Mouse (Mus musculus) adrenal gland, postnatal 25 days (tissue): Measurements from ENCODE around the gene Tmem95. TPM values are rescaled to one million over a fixed set of nuclear protein-coding genes. Genes with fewer than 3 reads are reported as not detected.
"Not testable (repeated sequence)": the region's sequence is repeated elsewhere in the genome, so short reads cannot be mapped to it uniquely, and the experiment has no call there.

Source experiments
- DNase-seq: peaks from one replicate; pipeline ENCODE4 v3.0.0; 2021; ENCODE audit warnings: mixed read lengths
- long read RNA-seq: library from polyadenylated mRNA; stranded (forward); transcript quantifications from one replicate; pipeline ENCODE4 v2.0.0, GENCODE M21; 2021
- total RNA-seq: library from RNA; stranded (reverse); gene quantifications from 2 replicates; pipeline ENCODE4 v1.2.3, GENCODE M21; 2021

The Tmem95 gene
- not detected in 2 replicates for total RNA-seq
- long read RNA-seq = 0 reads

DNA sequence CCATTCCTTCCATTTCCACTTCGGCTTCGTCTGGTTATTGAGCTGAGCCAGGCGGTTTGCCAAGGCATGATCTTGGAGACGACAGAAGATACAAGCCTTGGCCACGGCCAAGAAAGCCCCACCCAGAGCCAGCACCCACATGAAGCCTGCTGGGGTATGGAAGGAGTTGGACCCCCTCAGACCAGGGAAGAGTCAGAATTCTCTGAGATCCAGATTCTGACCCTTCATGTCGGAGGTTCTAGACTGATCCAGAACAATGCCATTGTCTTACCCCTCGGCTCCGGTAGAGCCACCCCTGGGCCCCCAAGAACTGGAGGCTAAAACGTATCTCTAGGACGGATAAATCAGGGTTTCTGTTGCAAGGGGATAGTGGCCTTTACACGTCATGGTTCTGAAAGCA, at the start of gene Tmem95:
Gene Tmem95, minus strand, starts transcription at position 141 of the 400 bp plus-strand sequence.
- DNase-seq = no peak

DNA sequence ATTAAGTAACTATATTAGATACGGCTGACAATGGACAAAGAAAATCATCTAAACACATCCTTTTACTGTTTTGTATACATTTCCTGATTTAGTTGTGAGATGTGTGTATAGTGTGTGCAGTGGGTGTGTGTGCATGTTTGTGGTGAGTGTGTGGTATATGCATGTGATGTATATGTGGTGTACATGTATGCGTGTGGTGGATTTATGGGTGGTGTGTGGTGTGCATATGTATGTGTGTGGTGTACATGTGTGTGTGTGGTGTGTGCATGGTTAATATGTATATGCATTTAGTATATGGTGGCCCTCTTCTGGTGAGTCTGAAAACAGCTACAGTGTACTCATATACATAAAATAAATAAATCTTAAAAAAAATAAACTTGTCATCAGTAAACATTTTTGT, 49.7 kb upstream of the Tmem95 start:
- DNase-seq = no peak

DNA sequence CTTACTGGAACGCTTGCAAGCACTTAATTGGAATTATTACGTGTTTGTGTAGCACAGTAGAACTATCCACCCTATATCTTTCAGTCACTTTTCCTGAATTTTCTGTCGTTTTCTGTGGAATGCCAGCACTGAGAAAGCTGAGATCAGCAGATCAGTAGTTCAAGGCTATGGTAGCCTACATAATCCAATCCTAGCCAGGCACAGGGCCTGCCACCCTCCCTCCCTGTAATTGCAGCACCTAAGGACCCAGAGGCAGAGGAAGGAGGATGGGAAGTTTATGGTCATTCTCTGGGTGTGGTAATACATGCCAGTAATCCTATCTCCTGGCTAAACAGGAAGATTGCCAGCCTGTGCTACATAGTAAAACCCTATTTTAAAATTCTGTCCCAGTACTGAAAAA, 45.0 kb upstream of the Tmem95 start:
- DNase-seq = no peak

DNA sequence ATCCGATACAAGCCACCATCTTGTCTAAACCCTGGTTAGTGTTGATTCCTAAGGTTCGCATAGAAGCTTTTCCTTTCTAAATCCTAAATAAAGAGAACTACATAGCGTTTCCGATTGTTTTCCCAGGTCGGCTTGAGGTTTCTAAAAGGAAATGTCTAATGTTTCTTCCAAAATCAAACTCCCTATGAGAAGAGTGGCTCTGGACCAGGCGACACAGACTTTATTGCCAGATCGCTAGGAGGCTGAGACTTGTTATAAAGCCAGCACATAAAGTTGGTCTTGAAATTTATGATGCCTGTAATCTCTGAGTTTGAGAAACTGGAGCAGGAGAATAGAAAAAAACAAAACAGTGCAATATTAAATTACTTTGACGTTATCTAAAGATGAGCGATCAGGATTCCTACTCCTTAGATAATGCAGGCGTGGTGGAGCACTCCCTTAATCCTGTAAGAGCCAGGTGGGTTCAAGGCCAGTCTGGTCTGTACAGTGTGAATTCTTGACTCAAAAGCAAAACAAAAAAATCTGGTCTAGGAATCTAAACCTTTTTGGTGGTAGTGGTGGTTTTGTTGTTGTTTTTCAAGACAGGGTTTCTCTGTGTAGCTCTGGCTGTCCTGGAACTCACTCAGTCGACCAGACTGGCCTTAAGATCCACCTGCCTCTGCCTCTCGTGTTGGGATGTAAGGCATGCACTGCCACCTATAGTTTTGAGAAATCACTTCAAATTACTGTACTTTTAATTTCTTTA, 44.4 kb upstream of the Tmem95 start:
- DNase-seq = no peak

DNA sequence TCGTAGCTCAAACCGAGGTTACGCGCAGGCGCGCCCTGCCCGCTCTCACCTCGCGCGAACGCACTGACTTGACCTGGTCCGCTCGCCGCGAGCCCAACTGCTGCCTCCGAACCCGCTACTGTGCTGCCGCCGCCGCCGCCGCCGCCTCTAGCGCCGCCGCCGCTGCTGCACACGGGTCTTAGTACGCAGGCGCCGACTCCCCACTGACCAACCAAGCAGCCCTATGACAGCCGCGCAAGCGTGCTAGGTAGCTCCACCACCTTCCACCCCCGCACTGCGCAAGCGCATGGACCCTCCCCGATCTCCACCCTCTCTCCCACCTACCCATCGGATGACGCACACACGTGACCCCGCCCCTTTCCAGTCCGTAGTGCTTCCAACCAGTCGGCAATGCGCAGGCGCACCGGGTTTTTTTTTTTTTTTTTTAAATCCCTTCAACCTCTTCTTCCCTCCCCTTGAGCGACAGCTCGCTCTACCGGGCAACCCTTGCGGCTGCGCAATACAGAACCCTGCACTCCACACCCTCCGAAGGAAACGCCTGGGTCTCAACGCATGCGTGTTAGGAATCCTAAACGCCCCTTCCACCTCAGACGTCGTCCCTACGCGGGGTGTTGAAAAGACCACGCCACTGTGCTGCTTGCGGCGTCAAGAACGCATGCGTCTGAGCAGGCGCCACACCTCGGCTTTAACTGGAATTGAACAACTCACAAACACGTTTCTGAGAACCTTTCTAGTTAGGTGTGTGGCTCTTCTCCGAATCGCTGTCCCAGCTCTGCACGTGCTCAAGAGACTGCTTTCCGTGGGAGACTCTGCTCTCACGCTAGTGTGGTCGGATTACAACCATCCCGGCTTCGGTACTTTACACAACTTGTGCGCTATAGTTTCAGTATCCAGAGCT, 43.5 kb upstream of the Tmem95 start, which contains the start of gene Eif5a:
Gene Eif5a, minus strand, starts transcription at position 845 of the 898 bp plus-strand sequence.
- peak; percentile 100 for DNase-seq

DNA sequence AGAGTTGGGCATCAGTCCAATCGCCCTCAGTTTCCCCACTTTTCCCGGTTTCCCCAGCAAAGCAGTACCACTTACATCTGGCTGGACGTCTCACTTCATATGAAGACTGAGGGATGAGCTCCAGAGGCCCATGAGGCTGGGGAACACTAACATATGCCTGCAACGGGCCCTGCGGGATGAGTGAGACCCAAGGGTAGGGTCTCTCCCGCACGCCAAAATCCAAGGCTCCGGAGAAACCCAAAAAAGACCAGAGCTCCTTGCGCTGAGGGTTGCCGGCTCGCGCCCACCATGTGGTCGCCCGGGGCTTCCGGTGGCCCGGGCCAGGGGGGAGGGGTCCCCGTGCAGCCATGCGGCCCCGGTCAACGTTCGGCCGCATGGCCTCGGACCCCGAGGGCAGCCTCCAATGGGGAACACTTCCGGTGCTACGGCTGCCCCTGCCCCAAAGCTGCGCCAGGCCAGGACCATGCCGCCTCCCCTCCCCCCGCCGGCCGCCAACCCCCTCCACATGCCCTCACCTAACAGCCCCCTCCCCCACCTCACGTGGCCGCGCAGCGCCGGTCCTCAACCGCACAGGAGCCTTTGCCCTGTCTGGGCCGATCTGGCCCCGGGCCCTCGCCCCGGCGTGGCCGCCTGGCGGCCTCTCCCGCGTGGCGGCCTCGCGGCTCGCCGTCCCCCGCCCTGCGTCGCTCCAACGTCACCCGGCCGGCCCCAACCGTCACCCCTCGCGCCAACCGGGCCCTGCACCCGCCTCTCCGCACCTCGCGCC, 42.6 kb upstream of the Tmem95 start:
- DNase-seq = peak; percentile 62

DNA sequence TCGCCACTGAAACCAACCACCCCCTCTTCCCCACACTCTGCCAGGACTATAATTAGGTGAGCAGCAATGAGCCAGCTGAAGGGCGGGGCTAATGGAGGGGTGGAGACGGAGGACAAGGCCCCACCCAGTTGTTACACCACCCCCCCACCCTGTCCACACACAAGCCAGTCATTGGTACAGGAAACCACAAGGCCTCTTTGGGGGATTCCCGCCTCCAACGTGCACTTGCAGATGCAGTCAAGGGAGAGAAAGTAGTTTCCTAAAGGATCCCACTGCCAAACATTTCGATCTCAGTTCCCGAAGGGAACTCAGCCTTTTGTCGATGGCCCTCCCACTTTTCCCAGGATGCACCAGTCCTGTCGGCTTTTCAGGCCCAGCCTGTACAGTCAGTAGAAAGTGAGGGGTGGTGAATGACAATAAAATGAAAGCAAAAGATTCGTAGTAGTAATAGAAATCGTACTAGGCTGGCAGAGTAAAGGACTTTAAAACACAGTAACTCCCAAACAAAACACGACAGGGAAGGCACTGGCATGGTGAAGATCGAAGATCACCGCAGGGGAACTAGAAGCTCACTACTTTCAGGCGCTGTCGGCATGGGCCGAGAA, 41.9 kb upstream of the Tmem95 start:
- peak; percentile 80 for DNase-seq

DNA sequence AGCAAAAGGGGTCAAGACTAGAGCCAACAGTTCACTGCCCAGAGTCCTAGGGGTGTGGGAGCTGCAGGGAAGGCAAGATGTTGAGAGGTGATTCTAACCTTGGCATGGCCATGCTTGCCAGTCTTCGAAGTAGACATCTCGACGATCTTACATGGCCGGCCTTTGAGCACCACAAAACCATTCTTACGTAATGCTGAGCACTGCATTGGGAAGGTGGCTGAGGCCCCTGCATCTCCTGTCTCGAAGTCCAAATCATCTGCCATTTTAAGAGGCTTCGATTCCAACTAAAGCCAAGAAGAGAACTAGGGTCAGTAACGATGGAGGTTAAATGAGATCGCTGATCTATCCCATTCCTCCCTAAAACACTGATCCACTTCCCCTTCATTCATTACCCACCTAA, 41.2 kb upstream of the Tmem95 start:
- no peak for DNase-seq

DNA sequence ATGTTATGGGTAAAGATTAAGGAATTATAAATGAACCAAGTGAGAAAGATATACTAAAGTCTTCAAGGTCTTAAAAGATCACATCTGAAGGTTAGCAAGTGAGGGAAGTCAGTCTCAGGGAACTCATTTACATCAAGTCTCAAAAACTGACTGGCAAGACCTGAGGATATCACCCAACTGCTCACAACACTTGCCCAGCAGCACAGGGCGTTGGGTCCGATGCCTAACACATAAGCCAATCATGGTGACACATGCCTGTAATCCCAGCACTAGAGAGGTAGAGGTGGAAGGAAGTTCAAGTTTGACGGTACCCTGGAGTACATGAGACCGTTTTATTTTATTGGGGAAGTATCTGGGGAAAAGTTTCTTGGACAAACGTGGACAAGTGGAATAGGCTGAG, 40.3 kb upstream of the Tmem95 start:
- no peak for DNase-seq

DNA sequence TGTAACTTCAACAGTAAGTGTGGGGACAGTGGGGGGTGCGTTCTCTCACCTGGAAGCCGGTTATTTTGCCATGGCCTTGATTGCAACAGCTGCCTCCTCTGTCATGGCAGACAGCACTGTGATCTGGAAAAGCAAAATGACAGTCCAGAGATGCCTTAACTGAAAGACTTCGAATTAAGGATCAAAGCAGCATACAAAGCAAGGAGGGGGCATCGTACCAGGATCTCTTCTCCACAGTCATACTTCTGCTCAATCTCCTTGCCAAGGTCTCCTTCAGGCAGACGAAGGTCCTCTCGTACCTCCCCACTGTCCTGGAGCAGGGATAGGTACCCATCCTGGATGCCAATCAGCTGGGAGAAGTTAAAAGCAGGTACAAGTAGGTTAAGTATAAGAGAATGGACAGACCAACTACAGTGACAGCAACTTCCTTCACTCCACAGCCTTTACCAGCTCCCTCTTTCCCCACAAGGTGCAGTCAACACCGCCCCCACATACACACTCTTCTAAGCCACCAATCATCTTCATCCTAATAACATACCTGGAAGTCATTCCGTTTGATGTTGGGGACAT, 39.6 kb upstream of the Tmem95 start:
- no peak for DNase-seq

DNA sequence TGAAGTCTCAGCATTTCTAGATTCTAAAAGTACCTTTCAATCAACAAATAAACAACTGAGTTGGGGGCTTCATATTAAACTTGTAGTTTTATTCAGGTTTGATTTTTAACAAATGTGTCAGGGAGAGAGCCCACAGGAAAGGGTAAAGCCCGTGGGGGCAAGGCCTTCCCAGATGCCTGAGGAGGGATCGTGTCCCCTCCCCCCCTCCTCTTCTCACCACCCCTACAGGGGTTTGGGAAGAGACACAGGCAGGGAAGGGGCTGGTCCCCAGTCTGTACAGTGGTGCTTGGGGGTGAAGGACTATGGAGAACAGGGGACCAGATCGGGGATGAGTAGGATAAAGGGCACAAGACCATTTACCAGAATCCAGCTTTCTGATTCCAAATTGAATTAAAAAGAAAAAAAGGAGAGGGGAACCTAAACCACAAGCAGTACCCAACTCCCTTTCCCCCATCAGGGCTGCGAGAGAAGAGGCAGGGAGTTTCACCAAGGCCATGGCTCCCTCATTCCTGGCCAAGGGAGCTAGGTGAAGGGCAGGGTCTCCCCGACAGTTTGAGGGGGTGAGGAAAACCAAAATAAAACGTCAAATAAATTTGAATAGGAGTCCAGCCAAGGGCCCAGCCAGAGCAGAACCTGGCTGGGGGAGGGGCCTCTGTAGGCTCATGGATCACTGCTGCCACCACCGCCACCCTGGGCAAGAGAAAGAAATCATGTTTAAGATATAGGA, 39.0 kb upstream of the Tmem95 start:
- DNase-seq = not testable (repeated sequence)

DNA sequence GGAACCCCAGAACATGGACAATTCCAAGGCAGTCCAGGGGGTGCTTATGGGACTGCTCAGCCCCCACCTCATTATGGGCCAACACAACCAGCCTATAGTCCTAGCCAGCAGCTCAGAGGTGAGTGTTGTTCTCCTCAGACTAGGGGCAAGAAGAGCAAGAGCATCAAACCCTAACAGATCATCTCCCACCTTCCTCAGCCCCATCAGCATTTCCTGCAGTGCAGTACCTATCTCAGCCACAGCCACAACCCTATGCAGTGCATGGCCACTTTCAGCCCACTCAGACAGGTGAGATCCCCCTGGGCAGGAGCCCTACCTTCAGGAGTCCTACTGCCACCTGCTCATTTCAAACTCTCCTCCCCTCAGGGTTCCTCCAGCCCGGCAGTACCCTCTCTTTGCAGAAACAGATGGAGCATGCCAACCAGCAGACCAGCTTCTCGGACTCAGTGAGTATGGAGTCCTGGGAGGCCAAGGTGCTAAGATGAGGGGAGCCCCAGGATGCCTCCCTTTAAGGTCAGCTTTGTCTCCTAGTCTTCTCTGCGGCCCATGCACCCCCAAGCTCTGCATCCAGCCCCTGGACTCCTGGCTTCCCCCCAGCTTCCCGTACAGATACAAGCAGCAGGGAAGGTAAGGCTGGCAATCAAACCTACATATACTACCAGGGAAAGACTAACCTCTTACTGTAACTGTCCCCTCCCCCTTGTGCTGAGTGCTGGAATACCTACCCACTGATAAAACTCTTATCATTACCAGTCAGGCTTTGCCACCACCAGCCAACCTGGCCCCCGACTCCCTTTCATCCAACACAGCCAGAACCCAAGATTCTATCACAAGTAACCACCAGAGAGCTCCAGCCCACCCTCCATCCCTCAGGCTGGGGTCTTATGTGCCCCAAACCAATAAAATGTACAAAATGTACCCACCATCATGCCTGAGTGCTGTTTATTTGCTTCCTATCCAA, 38.1 kb upstream of the Tmem95 start:
- DNase-seq = no peak

DNA sequence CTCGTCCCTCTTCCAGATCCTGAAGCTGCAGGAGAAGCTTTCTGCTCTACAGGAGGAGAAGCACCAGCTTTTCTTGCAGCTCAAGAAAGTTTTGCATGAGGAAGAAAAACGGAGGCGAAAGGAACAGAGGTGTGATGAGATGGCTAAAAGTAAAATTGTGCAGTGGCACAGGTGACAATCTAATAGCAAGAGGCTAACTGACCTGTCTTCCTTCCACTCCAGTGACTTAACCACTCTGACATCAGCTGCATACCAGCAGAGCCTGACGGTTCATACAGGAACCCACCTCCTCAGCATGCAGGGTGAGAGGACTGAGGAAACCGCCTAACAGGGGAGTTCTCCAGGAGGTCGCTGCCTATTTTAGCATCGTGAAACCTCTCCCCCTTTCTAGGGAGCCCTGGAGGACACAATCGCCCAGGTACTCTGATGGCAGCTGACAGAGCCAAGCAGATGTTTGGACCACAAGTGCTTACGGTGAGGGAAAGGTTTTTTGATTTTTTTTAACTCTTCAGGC, 37.2 kb upstream of the Tmem95 start:
- DNase-seq = no peak

DNA sequence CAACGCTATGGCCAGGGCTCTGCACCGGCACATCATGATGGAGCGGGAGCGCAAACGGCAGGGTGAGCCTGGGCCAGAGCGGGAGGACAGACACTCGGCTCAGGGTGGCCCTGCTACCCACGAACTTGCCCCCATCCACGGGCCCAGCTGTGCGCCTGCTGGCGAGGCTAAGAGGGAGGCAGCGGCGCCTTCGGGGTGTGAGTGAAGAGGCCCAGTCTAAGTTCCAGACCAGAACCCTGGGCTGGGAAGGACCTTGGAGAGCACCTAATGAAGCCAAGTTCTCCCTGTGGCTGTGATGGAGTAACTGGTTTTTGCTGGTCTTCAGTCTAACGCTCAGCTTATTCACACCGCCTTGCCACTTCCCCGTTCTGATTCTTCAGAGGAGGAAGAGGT, 36.5 kb upstream of the Tmem95 start:
- no peak for DNase-seq

DNA sequence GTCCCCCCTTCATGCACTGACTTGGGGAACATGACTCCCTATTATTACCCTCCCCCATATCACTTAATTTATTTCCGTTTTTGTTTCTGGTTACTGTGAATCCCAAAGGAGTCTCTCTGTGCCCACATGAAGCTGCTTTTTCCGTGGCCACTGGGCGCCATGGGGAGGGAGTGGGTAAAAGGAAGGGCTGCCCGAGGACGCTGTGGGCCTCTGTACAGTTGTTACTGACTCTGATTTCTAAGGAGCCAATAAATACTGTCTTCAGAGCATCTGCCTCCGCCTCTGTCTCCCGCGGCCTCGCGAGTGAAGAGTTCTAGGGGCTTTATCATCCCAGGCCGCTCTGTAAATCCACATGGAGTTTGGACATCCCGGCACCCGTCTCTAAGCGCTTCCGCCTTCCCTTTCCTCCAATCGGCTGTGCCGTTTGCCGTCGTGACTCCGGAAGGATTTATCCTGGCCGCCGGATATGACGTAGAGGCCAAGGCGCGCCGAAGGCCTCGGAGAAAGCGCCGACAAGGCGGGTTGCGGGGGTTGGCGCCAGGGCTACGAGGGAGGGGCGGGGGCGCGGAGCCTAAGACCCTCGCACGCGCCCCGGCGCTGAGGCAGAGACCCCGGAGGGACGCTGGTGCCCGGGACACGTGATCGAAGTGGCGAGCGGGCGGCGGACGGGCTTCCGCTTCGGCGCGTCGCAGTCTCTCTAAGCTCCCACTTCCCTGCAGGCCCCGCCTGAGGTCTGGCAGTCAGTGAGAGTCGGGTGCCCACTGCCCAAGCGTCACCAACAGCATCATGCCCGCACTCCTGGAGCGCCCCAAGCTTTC, 35.9 kb upstream of the Tmem95 start, which contains the start of gene Gps2:
Gene Gps2, plus strand, starts transcription at position 335 of the 818 bp plus-strand sequence.
- DNase-seq = peak; percentile 91

DNA sequence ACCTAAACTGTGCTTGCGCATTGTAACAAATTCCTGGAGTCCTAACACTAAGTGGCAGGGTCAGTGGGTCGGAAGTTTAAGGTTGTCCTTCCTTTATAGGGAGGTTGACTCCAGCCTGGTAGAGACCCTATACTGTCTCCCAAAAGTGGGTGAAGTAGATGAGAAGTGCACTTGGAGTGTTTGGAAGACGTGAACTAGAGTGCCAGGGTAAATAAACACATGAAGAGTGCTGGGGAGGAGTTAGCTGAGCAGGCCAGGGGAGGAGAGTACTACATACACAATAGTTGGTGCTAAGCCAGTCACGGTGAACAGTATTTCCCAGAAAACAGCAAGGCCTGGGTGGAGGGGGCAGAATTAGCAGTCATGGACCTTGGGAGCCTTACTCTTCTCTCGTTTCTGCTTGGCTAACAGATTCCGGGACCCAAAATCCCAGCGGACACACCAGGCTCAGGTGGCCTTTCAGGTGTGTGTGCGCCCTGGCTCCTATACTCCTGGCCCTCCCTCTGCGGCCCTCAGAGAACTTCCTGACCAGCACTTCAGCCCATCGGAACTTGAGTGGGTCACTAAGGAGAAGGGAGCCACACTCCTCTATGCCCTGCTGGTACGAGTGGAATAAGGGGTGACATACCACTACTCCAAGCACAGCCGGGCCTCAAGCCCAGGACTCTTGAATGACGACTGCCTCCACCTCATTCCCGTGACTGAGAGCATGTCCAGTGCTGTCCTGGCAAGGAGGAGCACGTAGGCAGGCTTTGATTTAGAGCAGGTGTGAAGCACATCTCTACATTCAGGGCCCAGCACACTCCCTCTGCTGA, 35.1 kb upstream of the Tmem95 start:
- DNase-seq = no peak

DNA sequence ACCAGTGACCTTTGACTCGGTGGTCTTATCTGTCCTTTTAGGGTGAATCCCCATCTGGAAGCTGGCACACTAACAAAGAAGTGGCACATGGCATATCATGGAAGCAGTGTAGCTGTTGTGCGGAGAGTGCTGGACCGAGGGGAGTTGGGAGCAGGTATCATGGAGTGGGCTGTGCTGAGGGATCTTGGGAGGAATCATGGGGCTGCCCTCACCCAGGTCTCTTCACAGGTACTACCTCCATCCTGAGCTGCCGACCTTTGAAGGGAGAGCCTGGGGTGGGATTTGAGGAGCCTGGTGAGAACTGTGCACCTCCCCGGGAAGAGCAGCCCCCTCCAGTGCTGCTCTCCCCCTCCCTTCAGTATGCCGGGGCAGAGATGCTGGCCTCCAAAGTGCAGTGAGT, 33.9 kb upstream of the Tmem95 start:
- DNase-seq = no peak
